Mouse (Mus musculus): Measurements from ENCODE around the gene Gpc5.

GRCm38 (mm10) chr14:115431967-115432366, 340.0 kb downstream of the Gpc5 start:
- TF ChIP-seq TAL1 (IDR thresholded peaks at IDR 0.05; ENCODE audit: low read length), result no peak
- TF ChIP-seq GATA1 (IDR thresholded peaks at IDR 0.05; ENCODE audit: low read length), result no peak
